Mouse (Mus musculus) cerebellum, postnatal 4 days (tissue): ENCODE results near the gene Adamts14.

Source experiments
- DNase-seq, 2 experiments: peaks; one replicate each; pipeline ENCODE4 v3.0.0; 2022; ENCODE audit warnings: low spot score in 2 of 2, mixed read lengths in 1 of 2

The Adamts14 gene

DNA sequence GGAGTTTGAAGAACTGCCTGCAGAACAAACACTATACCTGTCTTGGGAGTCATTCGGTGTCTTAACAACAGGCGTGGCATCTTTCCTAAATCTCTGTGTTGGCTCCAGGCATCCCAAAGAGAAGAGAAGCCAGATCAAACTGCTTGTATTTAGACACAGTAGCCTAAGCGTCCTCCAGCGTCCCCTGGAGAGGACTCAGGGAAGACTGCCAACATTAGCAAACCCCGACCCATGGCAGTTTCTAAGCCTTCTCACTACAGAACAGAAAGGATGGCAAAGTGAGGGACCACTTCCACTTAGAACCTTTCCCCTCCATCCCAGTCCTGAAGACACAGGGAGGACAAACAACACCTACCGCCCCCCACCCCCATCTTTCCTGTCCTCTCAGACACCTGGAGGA, 93.3 kb downstream of the Adamts14 start:
- DNase-seq: no peak

DNA sequence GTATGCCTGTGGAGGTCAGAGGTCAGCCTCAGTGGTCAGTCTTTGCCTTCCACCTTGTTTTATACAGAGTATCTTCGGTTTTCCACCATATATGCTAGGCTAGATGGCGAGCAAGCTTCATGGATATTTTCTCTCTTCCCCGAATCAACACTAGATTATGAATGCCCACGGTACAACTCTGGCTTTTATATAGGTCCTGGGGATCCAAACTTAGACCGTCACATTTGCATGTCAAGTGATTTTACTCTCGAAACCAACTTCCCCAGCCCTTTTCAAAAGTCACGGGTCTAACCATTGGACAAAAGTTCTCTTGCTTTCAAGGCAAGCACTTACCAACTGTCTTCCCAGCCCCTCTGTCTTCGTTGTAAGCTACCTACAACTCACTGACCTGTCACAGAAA, 94.6 kb downstream of the Adamts14 start:
- DNase-seq: no peak

DNA sequence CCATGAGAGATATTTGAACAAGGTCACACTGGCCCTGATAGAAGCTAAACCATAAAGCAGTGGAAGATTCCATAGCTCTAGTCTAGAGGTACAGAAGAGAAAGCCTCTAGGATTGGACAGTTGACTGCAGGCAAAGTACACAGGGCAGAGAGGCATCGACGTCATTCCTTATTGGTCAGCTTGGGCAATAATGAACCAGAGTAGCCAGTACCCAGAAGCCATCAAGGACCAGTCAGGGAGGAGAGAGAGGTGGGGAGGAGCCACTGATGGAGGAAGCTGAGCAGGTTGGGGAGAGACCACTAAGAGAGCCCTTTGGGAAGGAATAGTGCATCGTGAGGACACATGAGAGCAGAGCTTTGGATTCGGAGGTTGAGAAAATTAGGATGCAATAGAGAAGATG, 95.5 kb downstream of the Adamts14 start:
- DNase-seq: no peak

DNA sequence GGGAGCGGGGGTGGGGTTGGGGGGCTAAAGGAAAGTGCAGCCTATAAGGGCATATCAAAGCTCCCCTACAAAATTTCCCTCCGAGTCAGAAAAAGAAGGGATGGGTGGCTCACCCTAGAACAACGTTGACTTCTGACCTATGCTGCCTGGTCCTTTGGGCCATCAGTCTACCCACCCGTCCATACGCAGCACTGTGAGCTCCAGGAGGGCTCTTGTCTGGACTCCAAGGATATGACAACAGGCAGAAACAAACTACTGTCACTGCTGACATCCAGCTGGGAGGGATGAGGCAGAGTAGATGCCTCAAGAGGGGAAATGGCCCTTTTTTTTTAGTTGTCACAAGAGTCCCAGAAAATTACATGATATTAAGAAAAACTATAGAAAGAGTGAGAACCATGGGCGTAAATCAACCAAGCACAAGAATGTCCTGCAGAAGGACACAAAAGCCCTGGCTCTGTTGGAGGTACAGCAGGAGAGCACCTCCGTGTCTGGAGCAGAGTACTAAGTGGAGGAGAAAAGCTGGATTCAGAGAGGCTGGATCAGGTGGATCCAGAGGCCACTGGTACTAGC, 96.9 kb downstream of the Adamts14 start:
- no peak for DNase-seq

DNA sequence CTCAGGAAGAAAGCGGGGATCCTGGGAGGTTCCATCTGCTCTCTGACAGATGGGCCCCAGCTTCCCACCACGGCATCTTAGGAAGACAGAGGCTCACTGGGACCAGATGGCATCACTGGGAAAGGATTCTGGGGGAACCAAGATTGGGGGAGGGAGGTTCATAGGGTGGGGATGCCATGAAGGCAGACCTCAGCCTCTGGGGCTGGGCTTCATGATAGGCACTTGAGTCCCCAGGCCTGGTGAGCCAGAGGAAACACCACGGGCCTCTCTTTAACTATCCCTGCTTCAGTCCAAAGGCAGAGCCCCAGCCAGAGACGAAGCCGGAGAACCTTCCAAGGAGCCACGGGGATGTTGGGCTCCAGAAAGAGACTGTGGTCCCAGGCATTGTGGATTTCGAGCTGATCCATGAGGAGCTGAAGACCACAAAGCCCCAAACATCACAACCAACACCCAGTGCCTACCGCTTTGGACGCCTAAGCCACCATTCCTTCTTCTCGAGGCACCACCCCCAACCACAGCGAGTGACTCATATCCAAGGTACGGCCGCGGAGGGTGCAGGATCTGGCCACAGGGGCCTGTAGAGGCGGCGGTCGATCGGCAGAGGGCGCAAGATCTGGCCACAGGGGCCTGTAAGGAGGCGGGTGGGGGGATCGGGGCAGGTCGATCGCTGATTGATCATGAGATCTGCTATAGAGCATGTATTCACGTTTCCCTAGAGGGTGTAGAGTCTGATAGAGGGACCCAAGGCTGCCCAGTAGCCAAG, 97.6 kb downstream of the Adamts14 start:
- DNase-seq: peak in 1 of 2 experiments; percentile 60

DNA sequence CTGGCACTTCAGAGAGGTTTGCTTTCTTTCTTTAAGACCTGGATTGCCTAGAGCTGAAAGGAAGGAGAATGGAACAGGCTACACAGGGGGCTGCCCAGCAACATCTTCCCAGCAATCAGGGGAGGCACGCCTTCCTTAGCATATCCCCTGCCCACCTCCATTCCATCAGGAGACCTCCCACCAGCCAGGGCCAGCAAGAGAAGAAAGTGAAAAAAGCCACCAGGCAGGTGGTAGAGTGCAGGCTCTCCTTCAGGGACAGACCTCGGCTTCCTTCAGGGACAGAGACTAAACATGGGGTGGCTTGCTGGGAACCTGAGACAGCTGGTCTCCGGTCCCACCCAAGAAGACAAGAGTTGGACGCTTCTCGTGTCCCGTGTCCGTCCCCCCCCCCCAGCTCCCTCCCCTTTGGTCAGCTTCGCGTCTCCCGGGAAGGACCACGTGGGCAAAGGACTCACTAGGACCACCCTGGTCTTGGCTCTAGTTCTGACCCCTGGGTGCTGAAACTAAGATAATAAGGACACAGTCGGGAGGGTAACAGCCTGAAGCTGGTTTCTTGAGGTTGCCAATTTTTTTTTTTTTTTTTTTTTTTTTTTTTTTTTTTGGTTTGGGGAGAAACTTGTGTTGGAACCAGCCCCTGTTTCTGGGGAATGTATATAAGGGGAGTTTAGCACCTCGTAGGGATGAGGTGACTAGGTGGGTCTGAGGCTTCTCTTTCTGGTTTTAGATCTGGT, 98.4 kb downstream of the Adamts14 start:
- peak in 1 of 2 experiments; percentile 22 for DNase-seq

DNA sequence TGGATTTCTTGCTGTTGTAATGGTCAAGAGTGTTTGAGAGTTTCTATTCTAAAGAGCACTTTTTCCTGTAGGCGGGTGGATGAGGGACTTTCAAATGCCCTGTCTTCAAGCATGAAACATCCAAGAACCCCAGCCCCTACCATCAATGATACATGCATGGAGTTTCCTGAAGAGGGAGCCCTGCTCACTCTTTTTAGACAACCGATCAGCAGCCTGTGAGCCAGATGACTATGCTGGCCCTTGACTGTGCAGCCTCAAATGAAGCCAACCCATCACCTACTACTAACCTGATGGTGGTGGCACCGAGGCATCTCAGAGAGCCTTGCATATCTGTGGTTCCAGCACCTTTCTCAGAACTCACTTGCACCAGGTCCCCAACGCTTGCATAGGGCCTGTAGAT, 100.7 kb downstream of the Adamts14 start:
- DNase-seq: no peak

DNA sequence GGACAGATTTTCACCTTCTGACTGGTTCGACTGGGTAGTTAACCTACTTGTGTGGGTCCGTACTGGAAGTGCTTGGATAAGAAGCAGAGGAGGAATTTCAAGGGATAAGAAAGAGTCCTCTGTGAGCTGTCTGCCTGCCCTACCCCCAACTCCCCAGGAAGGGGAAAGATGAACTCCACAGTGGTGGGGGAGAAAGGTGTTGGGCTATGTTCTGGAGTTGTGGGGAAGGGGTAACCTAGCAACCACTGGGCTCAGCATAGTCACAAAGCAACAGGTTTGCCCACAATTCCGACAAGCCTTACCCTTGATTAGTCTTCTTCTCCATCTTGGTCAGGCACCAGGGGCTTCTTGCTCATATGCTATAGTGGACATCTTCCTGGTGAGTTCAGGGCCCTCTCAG, 101.6 kb downstream of the Adamts14 start, which contains the start of gene Tbata:
TSS of gene Tbata (plus strand) at position 301 of the 400 bp plus-strand sequence.
- DNase-seq: no peak

DNA sequence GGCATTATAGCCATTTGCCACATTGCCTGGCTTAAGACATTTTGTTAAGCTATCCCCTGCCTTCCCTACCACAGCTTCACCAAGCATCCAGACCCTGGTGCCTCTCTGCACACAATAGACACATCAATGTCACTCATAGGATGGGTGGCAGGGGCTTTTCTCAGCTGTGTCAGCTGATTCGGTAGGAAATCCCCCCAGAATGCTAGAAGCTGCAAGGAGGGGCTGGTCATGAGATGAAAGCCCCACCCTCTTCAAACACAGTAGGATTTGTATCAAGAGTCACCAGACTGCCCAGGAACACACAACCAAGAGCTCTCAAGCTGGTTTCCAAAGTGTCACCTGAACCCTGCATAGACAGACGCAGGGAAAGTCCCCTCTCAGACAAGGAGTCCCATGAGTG, 104.8 kb downstream of the Adamts14 start:
- DNase-seq: no peak

DNA sequence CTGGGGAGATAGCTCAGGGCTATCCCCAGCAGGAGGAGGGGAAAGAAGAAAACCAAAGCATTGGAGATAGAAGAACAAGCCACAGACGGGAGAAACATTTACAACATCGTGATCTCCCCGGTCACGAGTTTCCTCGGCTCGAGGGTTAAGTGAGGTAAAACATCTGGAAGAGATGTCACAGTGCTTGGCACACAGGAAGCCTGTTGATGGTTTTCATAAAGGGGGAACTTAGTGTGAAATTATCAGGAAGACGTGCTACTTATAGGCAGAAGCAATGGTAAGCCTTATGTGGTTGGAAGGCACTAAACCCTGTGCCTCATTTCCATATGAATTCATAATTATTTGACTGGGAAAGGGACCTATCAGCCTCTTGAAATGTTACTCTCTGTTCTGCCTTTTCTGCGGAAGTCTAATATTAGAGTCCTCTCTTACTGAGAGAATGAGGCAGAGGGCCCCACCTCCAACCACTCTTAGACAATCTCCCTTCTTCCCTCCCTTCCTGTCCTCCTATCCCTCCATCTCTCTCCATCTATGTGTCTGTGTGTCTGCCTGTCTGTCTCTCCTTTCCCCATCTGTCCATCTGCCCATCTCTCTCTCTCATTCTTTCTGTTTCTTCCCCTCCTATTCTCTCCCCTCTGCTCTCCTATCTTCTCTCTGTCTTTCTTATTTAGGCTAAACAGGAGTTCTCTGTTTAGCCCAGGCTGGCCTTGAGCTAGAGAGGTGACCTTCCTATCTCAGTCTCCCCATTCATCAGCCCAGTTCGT, 105.7 kb downstream of the Adamts14 start:
- no peak for DNase-seq

DNA sequence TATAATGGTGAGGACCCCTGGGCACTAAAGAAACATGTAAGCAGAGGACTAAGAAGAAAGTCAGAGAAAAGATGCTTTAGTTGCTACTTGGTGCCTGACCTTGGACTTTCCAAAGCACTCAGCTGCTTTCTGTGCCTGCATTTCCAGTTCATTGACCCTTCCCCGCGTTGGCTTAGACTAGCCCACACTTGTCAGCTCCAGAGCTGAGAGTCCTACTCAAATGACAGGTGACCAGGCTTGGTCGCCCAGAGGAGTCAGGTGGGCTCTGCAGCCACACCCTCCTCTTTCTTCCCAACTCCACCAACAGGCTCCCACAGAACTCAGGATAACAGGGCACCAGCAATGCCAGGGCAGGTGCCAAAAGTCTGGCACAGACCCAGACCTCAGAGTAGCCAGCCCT, 110.9 kb downstream of the Adamts14 start:
- DNase-seq: no peak

DNA sequence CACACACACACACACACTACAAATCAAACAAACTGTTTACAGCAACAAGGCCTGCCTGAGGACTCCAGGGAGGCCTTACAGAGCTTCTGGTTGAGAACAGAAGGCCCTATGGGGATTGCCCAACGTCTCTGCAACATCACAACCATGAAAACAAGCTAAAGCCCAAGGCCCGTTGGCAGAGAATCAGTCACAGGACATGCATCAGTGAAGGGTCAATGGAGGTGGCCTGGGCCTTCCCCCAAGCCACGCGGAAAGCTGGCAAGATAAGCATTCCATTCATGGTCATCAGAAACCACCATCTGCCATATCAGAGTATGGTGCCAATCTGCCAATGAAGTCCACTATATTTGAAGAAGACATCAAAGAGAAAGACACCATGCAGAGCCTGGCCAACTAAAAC, 112.6 kb downstream of the Adamts14 start:
- DNase-seq: no peak

DNA sequence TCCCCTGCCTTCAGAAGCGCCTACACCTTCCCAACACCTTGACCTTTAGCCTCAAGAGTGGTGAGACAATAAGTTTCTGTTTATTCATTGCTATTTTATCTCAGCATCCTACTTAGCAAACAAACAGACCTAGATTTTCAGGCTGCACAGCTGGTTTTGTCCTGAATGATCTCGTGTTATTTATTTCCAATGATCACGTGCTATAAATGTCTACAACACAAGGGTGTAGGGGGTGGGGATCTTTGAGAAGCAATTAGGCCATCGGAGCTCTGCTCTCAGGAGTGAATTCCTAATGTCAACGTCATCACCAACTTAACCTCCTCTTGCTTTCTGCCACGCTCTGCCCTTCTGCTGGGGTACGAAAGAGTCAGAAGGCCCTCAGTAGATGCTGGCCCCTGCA, 113.1 kb downstream of the Adamts14 start:
- no peak for DNase-seq

DNA sequence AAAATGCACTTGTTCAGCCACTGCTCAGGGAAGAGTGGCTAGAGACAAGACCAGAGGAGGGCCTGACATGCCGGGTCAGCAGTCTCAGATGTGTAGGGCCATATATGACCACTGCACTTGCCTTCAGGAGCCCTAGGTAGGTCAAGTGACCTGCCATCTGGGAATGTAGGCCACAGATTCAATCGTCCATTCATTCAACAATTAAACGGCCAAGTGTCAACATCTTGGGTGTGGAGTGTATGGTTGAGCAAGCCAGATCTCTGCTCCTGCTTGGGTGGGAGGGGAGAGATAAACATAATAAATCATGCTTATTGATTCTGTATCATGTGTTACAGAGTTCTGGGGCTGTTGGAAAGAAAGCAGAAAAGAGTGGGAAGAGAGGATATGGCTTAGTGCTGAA, 114.6 kb downstream of the Adamts14 start:
- no peak for DNase-seq

DNA sequence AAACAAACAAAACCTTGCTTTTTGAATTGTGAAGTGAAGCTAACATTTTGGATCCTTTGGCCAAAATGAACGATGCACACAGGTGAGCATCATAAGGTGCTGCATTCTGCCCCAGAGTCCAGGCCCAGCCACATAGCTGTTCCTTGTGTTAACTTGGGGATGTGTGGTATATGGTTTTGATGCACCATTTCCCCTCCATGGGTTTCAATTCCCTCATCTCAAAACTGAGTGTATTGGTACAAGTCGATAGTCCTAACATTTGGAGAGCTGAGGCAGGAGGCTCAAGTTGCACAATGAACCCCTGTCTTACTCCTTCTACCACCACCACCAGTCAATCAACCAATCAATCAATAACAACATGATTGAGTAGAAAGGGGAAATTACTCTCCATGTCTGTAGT, 116.8 kb downstream of the Adamts14 start:
- DNase-seq: no peak

DNA sequence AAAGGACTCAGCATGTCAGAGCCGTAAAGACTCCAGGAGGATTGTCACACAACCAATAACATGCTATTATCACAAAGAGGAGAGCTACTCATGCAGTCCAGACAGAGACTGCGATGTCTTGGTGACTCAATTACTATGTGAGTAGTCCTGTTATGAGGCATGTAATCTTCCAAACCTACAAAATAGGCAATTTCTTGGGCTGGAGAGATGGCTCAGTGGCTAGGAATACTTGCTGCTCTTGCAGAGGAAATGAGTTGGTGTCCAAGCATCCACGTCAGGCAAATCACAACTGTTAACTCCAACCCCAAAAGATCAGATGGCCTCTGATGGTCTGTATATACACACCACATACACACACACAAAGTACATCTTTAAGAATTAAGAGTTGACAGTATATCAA, 117.6 kb downstream of the Adamts14 start:
- DNase-seq: no peak

DNA sequence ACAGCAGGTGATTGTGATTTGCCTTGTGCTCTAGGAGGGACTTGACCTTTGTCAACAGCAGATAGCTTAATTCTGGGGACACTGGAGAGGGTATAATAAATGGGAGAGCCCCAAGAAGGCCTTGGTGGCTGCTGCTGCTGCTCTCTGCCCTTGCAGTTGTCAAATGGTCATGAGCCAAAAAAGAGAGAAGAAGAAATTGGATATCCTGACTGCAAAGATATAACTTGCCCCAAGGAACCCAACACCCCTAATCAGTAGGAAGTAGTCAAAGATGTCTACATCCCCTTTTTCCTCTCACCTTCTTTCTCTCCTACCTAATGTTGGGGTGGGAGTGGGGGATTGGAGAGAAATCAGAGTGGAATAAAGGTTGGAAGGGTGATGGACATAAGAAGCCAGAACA, 121.1 kb downstream of the Adamts14 start:
- no peak for DNase-seq

DNA sequence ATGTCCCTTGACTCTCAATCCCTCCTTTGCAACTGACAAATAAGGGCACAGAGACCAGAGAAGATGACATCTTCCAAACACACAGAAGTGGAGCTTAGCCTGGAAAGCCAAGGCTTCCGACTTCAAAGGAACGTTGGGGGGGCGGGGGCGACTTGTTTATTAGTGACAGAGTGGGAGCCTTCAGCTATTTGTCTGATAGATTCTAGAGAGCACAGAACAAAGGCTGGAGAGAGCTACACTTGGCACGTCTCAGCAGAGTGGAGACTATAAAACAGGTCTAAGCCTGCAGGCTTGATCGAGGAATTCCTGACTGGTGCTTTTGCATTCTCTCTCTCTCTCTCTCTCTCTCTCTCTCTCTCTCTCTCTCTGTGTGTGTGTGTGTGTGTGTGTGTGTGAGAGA, 122.6 kb downstream of the Adamts14 start:
- no peak for DNase-seq

DNA sequence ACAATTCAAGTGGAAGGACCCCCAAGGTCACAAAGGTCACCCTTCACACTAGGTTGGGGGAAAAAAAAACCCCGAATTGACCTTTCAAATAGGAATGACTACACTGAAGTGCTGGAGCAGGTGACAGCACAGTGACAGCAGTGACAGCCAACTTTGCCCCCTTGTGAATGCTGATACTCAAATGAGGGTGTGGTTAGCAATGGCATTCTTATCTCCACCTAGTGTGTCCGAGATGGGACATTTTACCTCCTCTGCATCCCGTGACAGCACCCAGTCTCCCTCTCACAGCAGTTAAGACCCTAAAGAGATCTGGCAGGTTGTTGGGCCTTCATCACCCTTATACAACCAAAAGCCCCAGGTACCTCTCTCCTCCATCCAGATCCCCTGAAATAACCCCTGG, 123.8 kb downstream of the Adamts14 start:
- no peak for DNase-seq

DNA sequence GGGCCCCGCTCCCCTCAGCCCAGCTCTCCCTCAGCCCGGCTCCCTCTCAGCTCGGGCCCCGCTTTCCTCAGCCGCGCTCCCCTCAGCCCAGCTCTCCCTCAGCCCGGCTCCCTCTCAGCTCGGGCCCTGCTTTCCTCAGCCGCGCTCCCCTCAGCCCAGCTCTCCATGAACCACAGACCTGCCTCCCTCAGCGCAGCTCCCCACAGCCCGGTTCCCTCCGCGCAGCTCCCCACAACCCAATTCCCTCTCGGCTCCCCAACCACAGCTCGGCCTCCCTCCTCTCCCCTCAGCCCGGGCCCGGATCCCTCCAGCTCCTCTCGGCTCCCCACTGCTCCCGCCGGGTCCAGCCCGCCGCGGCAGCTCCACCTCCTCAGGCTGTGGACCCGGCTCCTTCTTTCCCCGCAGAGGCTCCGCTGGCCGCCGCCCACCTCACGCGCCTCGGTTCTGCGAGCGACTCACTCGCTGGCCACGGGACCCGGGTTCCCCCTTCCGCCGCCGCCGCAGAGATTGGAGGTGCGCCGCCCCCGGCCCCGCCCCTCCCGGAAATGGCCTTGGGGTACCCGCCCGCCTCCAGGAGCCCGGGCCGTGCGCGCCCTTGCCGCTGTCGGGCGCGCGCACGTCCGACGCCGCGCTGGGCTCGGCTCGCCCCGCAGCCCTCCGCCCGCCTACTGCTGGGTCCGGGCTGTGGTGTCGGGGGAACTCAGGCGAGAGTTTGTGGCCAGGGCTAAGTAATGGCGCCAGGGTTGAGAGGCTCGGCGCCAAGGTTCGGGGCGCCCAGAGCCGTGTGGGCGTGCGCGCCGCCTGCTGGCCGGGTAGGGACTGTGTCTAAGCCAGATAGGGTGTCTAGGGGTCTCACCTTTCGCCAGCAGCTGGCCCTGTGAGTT, 125.8 kb downstream of the Adamts14 start, which contains the start of gene Sgpl1:
TSS of gene Sgpl1 (minus strand) at position 547 of the 884 bp plus-strand sequence.
- DNase-seq: peak; percentile 92 to 93
